Mouse (Mus musculus) embryonic fibroblast, embryonic 13.5 days (primary cell): ENCODE measurements around the gene 4930539E08Rik. TPM values are rescaled to one million over a fixed set of nuclear protein-coding genes. Genes with fewer than 3 reads are reported as not detected.

Experiments used
- H3K27ac ChIP-seq: 2 replicates; pipeline ENCODE4 v1.5.1; 2012; ENCODE audit warnings: low read length, control low read depth, inconsistent platforms; ENCODE audit not compliant: insufficient read depth
- H3K4me1 ChIP-seq: 2 replicates; pipeline ENCODE4 v1.6.1; 2011; ENCODE audit warnings: low read length; ENCODE audit not compliant: control insufficient read depth, insufficient read depth
- H3K4me3 ChIP-seq: 2 replicates; pipeline ENCODE4 v1.5.1; 2011; ENCODE audit warnings: mild to moderate bottlenecking, control low read depth, low read length; ENCODE audit not compliant: insufficient read depth
- CTCF ChIP-seq: IDR thresholded peaks from 2 replicates; pipeline ENCODE4 v1.5.1; 2011; ENCODE audit warnings: mild to moderate bottlenecking, control low read depth, low read length, moderate library complexity, borderline replicate concordance; ENCODE audit not compliant: insufficient read depth
- POLR2A ChIP-seq: IDR thresholded peaks from 2 replicates; pipeline ENCODE4 v1.6.1; 2011; ENCODE audit warnings: low read depth, mild to moderate bottlenecking, control low read depth, low read length, moderate library complexity
- polyA plus RNA-seq: library from polyadenylated mRNA; stranded (reverse); fragments of >200 nt; gene quantifications from 2 replicates; pipeline ENCODE4 v1.2.4, GENCODE M21; 2011; ENCODE audit warnings: low read depth; ENCODE audit not compliant: missing spikeins, insufficient read length

4930539E08Rik gene
- polyA plus RNA-seq, 1 experiment: not detected

GRCm38 (mm10) chr17:28896095-28896780 lies 18.9 kb downstream of the 4930539E08Rik start:
- no peak overlapping the region for H3K4me3 ChIP-seq
- H3K4me1 ChIP-seq: no peaks in the 10 kb centered on the region
- H3K27ac ChIP-seq: no peak overlapping the region
- TF ChIP-seq CTCF: no peak
- TF ChIP-seq POLR2A: no peak

- Histone ChIP-seq H3K4me3 (no peak overlapping the region), H3K4me1 (no peaks in the 10 kb centered on the region), H3K27ac (no peak overlapping the region)
- TF ChIP-seq POLR2A (no peak), CTCF (no peak)
Observed at GRCm38 (mm10) chr17:28895217-28895875, 19.8 kb downstream of the 4930539E08Rik start.

GRCm38 (mm10) chr17:28894050-28894767 lies 20.9 kb downstream of the 4930539E08Rik start:
- Histone ChIP-seq H3K4me1 (no peaks in the 10 kb centered on the region), H3K4me3 (no peak overlapping the region), H3K27ac (no peak overlapping the region)
- TF ChIP-seq POLR2A (no peak), CTCF (no peak)

- Histone ChIP-seq H3K27ac (no peak overlapping the region), H3K4me3 (no peak overlapping the region), H3K4me1 (no peaks in the 10 kb centered on the region)
- TF ChIP-seq POLR2A (no peak), CTCF (no peak)
Observed at GRCm38 (mm10) chr17:28886266-28886665, 28.9 kb downstream of the 4930539E08Rik start.

- Histone ChIP-seq H3K27ac (no peak overlapping the region), H3K4me1 (no peaks in the 10 kb centered on the region), H3K4me3 (no peak overlapping the region)
- no peak for TF ChIP-seq POLR2A
- no peak for TF ChIP-seq CTCF
Observed at GRCm38 (mm10) chr17:28885231-28885630, 29.9 kb downstream of the 4930539E08Rik start.

GRCm38 (mm10) chr17:28883941-28884516 lies 31.1 kb downstream of the 4930539E08Rik start:
- Histone ChIP-seq H3K4me3 (no peak overlapping the region), H3K27ac (no peak overlapping the region)
- no peak for TF ChIP-seq POLR2A
- no peak for TF ChIP-seq CTCF

GRCm38 (mm10) chr17:28882810-28883209 lies 32.3 kb downstream of the 4930539E08Rik start:
- TF ChIP-seq POLR2A (no peak), CTCF (no peak)
- no peak overlapping the region for H3K4me3 ChIP-seq
- H3K4me1 ChIP-seq: no peaks in the 10 kb centered on the region
- no peak overlapping the region for H3K27ac ChIP-seq

More at GRCm38 (mm10) chr17:28883941-28884516, 31.1 kb downstream of the 4930539E08Rik start:
- H3K4me1 ChIP-seq: no peaks in the 10 kb centered on the region

GRCm38 (mm10) chr17:28882316-28882715 lies 32.8 kb downstream of the 4930539E08Rik start:
- no peak for TF ChIP-seq CTCF
- TF ChIP-seq POLR2A: no peak
- H3K4me3 ChIP-seq: no peak overlapping the region
- H3K27ac ChIP-seq: no peak overlapping the region
- no peaks in the 10 kb centered on the region for H3K4me1 ChIP-seq

- no peak overlapping the region for H3K4me3 ChIP-seq
- TF ChIP-seq POLR2A (no peak), CTCF (peak; percentile 81)
- H3K4me1 ChIP-seq: no peaks in the 10 kb centered on the region
- no peak overlapping the region for H3K27ac ChIP-seq
Observed at GRCm38 (mm10) chr17:28879931-28880391, 35.2 kb downstream of the 4930539E08Rik start.
